Mouse (Mus musculus) limb, embryonic 14.5 days (tissue): ENCODE measurements around the gene Cav3. TPM values are rescaled to one million over a fixed set of nuclear protein-coding genes. Genes with fewer than 3 reads are reported as not detected.

Source experiments
- ATAC-seq: fragments of 200-750 bp; cut with Nextera tagmentation; 2 replicates; pipeline ENCODE4 v1.8.0; 2017; ENCODE audit warnings: low read depth, moderate number of reproducible peaks, moderate TSS enrichment; ENCODE audit not compliant: low FRiP score
- DNase-seq: peaks from one replicate; pipeline ENCODE4 v3.0.0-alpha.2; 2015; ENCODE audit warnings: low spot score
- H3K27ac ChIP-seq: fragments of 300-500 bp; sonication (generic); replicated peaks from 2 replicates; pipeline ENCODE4 v1.5.1; 2014; ENCODE audit warnings: low read depth, mild to moderate bottlenecking, low read length, moderate library complexity, mixed read lengths
- H3K27me3 ChIP-seq: fragments of 300-500 bp; sonication (generic); 2 replicates; pipeline ENCODE4 v1.6.1; 2014; ENCODE audit warnings: low read length, mixed read lengths; ENCODE audit not compliant: control insufficient read depth, insufficient read depth
- H3K36me3 ChIP-seq: fragments of 300-500 bp; sonication (generic); 2 replicates; pipeline ENCODE4 v1.6.1; 2014; ENCODE audit warnings: mild to moderate bottlenecking, low read length, moderate library complexity, mixed read lengths; ENCODE audit not compliant: control insufficient read depth, insufficient read depth
- H3K4me1 ChIP-seq: fragments of 300-500 bp; sonication (generic); 2 replicates; pipeline ENCODE4 v1.6.1; 2014; ENCODE audit warnings: antibody characterized with exemption, low read length, mixed read lengths; ENCODE audit not compliant: control insufficient read depth, insufficient read depth
- H3K4me2 ChIP-seq: fragments of 300-500 bp; sonication (generic); replicated peaks from 2 replicates; pipeline ENCODE4 v1.6.1; 2014; ENCODE audit warnings: low read depth, mild to moderate bottlenecking, low read length, moderate library complexity; ENCODE audit not compliant: severe bottlenecking
- H3K4me3 ChIP-seq: fragments of 300-500 bp; sonication (generic); replicated peaks from 2 replicates; pipeline ENCODE4 v1.5.1; 2014; ENCODE audit warnings: low read length
- H3K9ac ChIP-seq: fragments of 300-500 bp; sonication (generic); 2 replicates; pipeline ENCODE4 v1.6.1; 2014; ENCODE audit warnings: mild to moderate bottlenecking, low read depth, low read length, moderate library complexity; ENCODE audit not compliant: severe bottlenecking
- H3K9me3 ChIP-seq: fragments of 300-500 bp; sonication (generic); 2 replicates; pipeline ENCODE4 v1.6.1; 2016; ENCODE audit warnings: low read length; ENCODE audit not compliant: control insufficient read depth
- POLR2A ChIP-seq: fragments of 200-500 bp; IDR thresholded peaks from 2 replicates; pipeline ENCODE4 v1.8.0; 2012; ENCODE audit warnings: inconsistent platforms, mild to moderate bottlenecking, moderate library complexity, borderline replicate concordance; ENCODE audit not compliant: insufficient read depth, insufficient read length; ENCODE audit errors: extremely low read depth
- WGBS: fragments of 180-500 bp; shearing (Covaris S2); extraction: QIAGEN DNeasy Blood & Tissue Kit; methylation state at CpG from one replicate; pipeline ENCODE4 v1.1.7; 2014; 5-methylcytosine and 5-hydroxymethylcytosine counted together
- polyA plus RNA-seq, 2 experiments: library from polyadenylated mRNA; depleted of rRNA in 1 of 2; stranded (reverse) in 1 of 2; unstranded in 1 of 2; fragments of >200 nt; fragmentation: Nextera tagmentation in 1 of 2; extraction: Ambion mirVana in 1 of 2; gene quantifications; 2 replicates each; pipeline versions ENCODE4 v1.2.1 to v1.2.3; 2012 to 2014

Cav3 gene
- polyA plus RNA-seq, 2 experiments = 22.5 to 38.4 TPM

DNA sequence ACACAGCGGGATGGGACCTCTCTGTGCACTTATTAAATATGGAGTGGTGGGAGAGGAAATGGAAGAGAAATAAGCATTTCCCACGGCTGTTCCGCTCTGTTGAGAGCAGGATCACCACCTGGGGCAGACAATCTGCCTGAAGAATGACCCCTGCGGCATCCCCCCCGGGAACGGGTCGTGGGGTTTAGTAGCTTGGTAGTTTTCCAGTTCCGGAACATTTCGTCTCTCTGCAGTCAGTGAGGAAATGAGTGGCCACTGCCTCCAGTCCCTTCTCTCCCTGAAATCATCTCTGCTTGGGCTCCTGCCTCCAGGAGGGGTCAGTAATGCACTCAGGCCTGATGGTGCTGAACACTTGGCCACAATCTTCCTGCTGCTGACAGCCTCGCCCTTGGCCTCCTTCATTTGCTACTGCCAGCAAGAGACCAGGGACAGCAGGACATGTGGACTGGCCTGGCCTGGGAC, 35.3 kb downstream of the Cav3 start:
- no peaks in the 10 kb centered on the region for H3K36me3 ChIP-seq
- H3K27ac ChIP-seq = no peak overlapping the region
- DNase-seq (no peak), ATAC-seq (no peak)
- no peak for TF ChIP-seq POLR2A
- H3K9ac ChIP-seq = no peak overlapping the region
- peaks cover 20% of the 10 kb centered on the region for H3K4me1 ChIP-seq
- no peak overlapping the region for H3K4me2 ChIP-seq
- WGBS = 44% methylated on average over 10 of the region's 10 CpGs
- H3K27me3 ChIP-seq = peaks cover 6% of the 10 kb centered on the region
- H3K4me3 ChIP-seq = no peak overlapping the region
- H3K9me3 ChIP-seq = no peaks in the 10 kb centered on the region

DNA sequence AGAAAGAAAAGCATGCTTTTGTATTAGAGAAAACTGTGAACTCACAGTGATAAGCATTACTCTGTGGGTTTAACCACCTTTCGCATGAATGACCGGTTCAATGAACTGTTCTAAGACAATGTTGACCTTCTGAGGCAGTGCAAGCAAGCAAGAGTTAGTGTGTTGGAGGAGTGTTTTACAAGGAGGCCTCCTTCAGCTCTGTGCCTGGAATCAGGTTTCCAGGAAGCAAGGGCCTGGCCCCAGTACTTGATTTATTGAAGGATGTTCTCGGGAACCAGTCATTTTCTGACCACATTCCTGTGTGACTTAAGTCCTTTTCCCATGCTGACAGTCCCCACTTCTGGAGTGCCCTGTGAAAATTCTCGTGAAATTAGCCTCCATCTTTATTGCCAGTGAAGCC, 35.9 kb downstream of the Cav3 start:
- 24% methylated on average over 4 of the region's 4 CpGs for WGBS
- H3K27me3 ChIP-seq = peaks cover under 1% of the 10 kb centered on the region
- peaks cover 15% of the 10 kb centered on the region for H3K4me1 ChIP-seq
- ATAC-seq = no peak
- H3K9ac ChIP-seq = no peak overlapping the region
- no peak for DNase-seq
- H3K4me2 ChIP-seq = no peak overlapping the region
- no peak overlapping the region for H3K27ac ChIP-seq
- TF ChIP-seq POLR2A = no peak
- no peak overlapping the region for H3K4me3 ChIP-seq
- no peaks in the 10 kb centered on the region for H3K9me3 ChIP-seq
- H3K36me3 ChIP-seq = no peaks in the 10 kb centered on the region

DNA sequence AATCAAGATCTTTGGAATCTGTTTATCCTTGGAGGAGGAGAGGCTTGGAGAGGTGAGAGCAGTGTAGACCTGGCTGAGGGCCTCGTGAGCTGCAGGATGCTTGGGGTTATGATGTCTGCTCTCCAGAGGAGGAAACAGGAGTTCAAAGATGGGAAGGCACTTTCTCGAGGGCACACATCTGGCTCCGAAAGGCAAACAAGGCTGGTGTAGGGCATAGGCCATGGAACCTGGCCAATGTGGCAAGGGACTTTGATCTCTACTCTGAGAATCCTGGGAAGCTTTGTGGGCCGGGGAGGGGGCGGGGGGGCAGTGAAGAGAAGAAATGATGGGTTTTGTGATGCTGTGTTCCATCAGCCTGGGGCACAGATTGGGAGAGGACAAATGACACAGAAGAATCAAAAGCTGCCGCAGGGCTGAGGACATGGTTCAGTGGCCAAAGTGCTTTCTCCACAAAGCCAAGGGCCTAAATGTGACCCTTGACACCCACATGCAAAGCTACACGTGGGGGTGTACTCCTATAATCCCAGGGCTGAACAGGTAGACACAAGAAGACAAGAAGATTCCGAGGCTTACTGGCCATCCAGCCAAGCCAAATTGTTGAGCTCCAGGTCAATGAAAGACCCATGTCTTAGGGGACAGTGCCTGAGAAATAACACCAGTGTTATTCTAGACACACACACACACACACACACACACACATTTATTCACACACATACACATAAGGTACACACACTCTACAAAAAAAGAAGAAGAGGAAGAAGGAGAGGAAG, 37.2 kb downstream of the Cav3 start:
- H3K27me3 ChIP-seq = no peaks in the 10 kb centered on the region
- H3K4me2 ChIP-seq = no peak overlapping the region
- ATAC-seq (no peak), DNase-seq (no peak)
- no peak overlapping the region for H3K4me3 ChIP-seq
- no peak for TF ChIP-seq POLR2A
- WGBS = 74% methylated on average over 8 of the region's 8 CpGs
- no peaks in the 10 kb centered on the region for H3K36me3 ChIP-seq
- H3K9me3 ChIP-seq = no peaks in the 10 kb centered on the region
- H3K27ac ChIP-seq = no peak overlapping the region
- no peak overlapping the region for H3K9ac ChIP-seq
- peaks cover 14% of the 10 kb centered on the region for H3K4me1 ChIP-seq

DNA sequence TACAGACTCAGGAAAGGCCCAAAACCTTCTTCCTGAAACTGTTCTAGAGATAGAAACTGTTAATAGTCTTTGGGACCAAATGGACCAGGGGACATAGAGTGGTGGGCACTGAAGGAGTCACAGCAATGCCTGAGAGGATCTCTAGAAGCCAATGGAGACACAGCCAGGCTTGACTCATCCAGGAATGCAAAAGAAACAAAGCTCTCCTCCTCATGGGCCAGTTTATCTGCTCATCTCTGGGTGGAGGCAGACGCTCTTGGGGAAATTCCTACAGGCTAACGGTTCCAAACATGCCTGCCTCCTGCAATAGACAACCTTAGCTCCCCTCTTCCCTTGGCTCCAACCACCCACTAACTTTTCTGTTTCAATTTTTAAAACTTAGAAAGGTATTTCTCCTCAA, 38.2 kb downstream of the Cav3 start:
- H3K9me3 ChIP-seq = no peaks in the 10 kb centered on the region
- 82% methylated on average over 2 of the region's 2 CpGs for whole genome bisulfite sequencing

DNA sequence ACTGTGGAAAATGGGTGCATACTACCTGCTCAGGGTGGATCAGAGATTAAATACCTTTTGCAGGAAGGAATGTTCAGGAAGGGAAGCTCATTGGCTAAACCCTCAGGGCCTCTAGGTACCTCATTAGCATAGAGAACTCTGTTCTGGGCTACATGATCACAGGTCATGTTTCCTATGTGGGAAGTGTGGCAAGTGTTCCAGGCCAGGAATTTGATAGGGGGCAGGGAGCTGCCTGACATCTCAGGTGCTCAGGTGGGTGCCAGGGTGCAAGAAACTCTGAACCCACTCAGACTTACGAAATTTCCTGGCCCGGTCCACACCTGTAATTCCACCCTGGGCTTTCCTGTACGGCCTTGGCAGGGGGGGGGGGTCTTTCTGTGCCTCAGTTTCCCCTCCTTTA, 39.4 kb downstream of the Cav3 start:
- peaks cover 14% of the 10 kb centered on the region for H3K4me1 ChIP-seq

More for the DNA sequence above, 38.2 kb downstream of the Cav3 start:
- no peaks in the 10 kb centered on the region for H3K27me3 ChIP-seq
- H3K36me3 ChIP-seq = no peaks in the 10 kb centered on the region
- H3K9ac ChIP-seq = no peak overlapping the region
- DNase-seq (no peak), ATAC-seq (no peak)
- no peak overlapping the region for H3K4me2 ChIP-seq
- H3K27ac ChIP-seq = no peak overlapping the region
- H3K4me1 ChIP-seq = peaks cover 14% of the 10 kb centered on the region
- no peak for TF ChIP-seq POLR2A
- H3K4me3 ChIP-seq = no peak overlapping the region

More for the DNA sequence above, 39.4 kb downstream of the Cav3 start:
- Histone ChIP-seq H3K9ac (no peak overlapping the region), H3K27ac (no peak overlapping the region), H3K4me2 (no peak overlapping the region), H3K36me3 (no peaks in the 10 kb centered on the region), H3K9me3 (no peaks in the 10 kb centered on the region), H3K27me3 (no peaks in the 10 kb centered on the region), H3K4me3 (no peak overlapping the region)
- no peak for TF ChIP-seq POLR2A
- 95% methylated on average over 3 of the region's 3 CpGs for WGBS
- ATAC-seq = no peak
- DNase-seq = no peak
